Mouse (Mus musculus): ENCODE results near the gene Nectin3. TPM values are rescaled to one million over a fixed set of nuclear protein-coding genes. Genes with fewer than 3 reads are reported as not detected.

Gene Nectin3
- polyA plus RNA-seq, 1 experiment: 29.3 TPM

DNA sequence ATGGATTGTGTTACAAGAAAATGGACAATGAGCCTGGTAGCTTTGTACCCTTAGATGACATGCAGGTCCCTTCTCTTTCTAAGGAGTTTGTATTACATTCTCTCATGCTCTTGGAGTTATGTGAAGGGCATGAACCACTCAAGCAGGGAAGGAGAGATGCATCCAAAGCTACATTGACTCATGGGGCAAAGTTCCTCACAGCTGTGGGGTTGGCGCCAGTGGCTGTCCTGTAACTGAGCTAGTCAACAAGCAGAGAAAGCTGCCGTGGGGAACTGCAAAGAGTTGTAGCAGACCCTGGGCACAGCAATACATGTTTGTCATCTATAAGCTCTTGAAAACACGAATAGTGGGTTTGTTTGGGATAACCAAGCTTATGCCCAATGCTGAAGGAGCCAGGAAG lies 82.1 kb downstream of the Nectin3 start:
- peak; percentile 84 for DNase-seq
- Histone ChIP-seq H3K27me3 (replicated peaks; ENCODE audit: control insufficient read depth, insufficient read depth, low read length) (no peaks in the 10 kb centered on the region), H3K27ac (ENCODE audit: insufficient read depth, low read depth, low read length) (peak overlapping the region; percentile 76), H3K4me3 (ENCODE audit: insufficient read depth, low read depth, low read length) (no peak overlapping the region), H3K4me1 (ENCODE audit: control insufficient read depth, insufficient read depth, low read length) (no peaks in the 10 kb centered on the region; the same call in 1 of the 2 replicates), H3K36me3 (ENCODE audit: control insufficient read depth, insufficient read depth, low read length) (no peaks in the 10 kb centered on the region)
- 63% methylated on average over 3 of the region's 3 CpGs for WGBS
- TF ChIP-seq POLR2A (IDR thresholded peaks at IDR 0.05; ENCODE audit: low read depth, low read length): no peak
- TF ChIP-seq CTCF (conservative IDR thresholded peaks at IDR 0.05; ENCODE audit: insufficient read depth, insufficient read length, low read depth, low read length): no peak

- H3K27me3 ChIP-seq (replicated peaks; ENCODE audit: control insufficient read depth, insufficient read depth, low read length): no peaks in the 10 kb centered on the region
- no peak for DNase-seq
- H3K27ac ChIP-seq (ENCODE audit: insufficient read depth, low read depth, low read length): no peak overlapping the region
- H3K36me3 ChIP-seq (ENCODE audit: control insufficient read depth, insufficient read depth, low read length): no peaks in the 10 kb centered on the region
- 87% methylated on average over 3 of the region's 3 CpGs for WGBS
- TF ChIP-seq CTCF (conservative IDR thresholded peaks at IDR 0.05; ENCODE audit: insufficient read depth, insufficient read length, low read depth, low read length): no peak
- no peak for TF ChIP-seq POLR2A (IDR thresholded peaks at IDR 0.05; ENCODE audit: low read depth, low read length)
- peaks cover 9% of the 10 kb centered on the region; the same call in 1 of the 2 replicates for H3K4me1 ChIP-seq (ENCODE audit: control insufficient read depth, insufficient read depth, low read length)
- no peak overlapping the region for H3K4me3 ChIP-seq (ENCODE audit: insufficient read depth, low read depth, low read length)
Measured at GRCm38 (mm10) chr16:46410739-46411057, 87.6 kb downstream of the Nectin3 start.

- TF ChIP-seq POLR2A (IDR thresholded peaks at IDR 0.05; ENCODE audit: low read depth, low read length) (no peak), CTCF (conservative IDR thresholded peaks at IDR 0.05; ENCODE audit: insufficient read depth, insufficient read length, low read depth, low read length) (no peak)
- Histone ChIP-seq H3K4me3 (ENCODE audit: insufficient read depth, low read depth, low read length) (no peak overlapping the region), H3K4me1 (ENCODE audit: control insufficient read depth, insufficient read depth, low read length) (peaks cover 9% of the 10 kb centered on the region; the same call in 1 of the 2 replicates), H3K27me3 (replicated peaks; ENCODE audit: control insufficient read depth, insufficient read depth, low read length) (no peaks in the 10 kb centered on the region), H3K27ac (ENCODE audit: insufficient read depth, low read depth, low read length) (no peak overlapping the region), H3K36me3 (ENCODE audit: control insufficient read depth, insufficient read depth, low read length) (no peaks in the 10 kb centered on the region)
- WGBS: 55% methylated on average over 6 of the region's 6 CpGs
- peak; percentile 52 for DNase-seq
Measured at GRCm38 (mm10) chr16:46410053-46410738, 88.1 kb downstream of the Nectin3 start.

GRCm38 (mm10) chr16:46407997-46408396 lies 90.3 kb downstream of the Nectin3 start:
- TF ChIP-seq CTCF (conservative IDR thresholded peaks at IDR 0.05; ENCODE audit: insufficient read depth, insufficient read length, low read depth, low read length) (no peak), POLR2A (IDR thresholded peaks at IDR 0.05; ENCODE audit: low read depth, low read length) (no peak)
- WGBS: 91% methylated on average over 15 of the region's 15 CpGs
- H3K4me3 ChIP-seq (ENCODE audit: insufficient read depth, low read depth, low read length): no peak overlapping the region
- no peaks in the 10 kb centered on the region for H3K36me3 ChIP-seq (ENCODE audit: control insufficient read depth, insufficient read depth, low read length)
- no peak for DNase-seq
- peaks cover 9% of the 10 kb centered on the region; the same call in 1 of the 2 replicates for H3K4me1 ChIP-seq (ENCODE audit: control insufficient read depth, insufficient read depth, low read length)
- H3K27ac ChIP-seq (ENCODE audit: insufficient read depth, low read depth, low read length): no peak overlapping the region
- no peaks in the 10 kb centered on the region for H3K27me3 ChIP-seq (replicated peaks; ENCODE audit: control insufficient read depth, insufficient read depth, low read length)

- no peaks in the 10 kb centered on the region for H3K36me3 ChIP-seq (ENCODE audit: control insufficient read depth, insufficient read depth, low read length)
- peak overlapping the region; percentile 97 for H3K27ac ChIP-seq (ENCODE audit: insufficient read depth, low read depth, low read length)
- peaks cover 9% of the 10 kb centered on the region; the same call in 1 of the 2 replicates for H3K4me1 ChIP-seq (ENCODE audit: control insufficient read depth, insufficient read depth, low read length)
- H3K4me3 ChIP-seq (ENCODE audit: insufficient read depth, low read depth, low read length): no peak overlapping the region
- H3K27me3 ChIP-seq (replicated peaks; ENCODE audit: control insufficient read depth, insufficient read depth, low read length): no peaks in the 10 kb centered on the region
- 60% methylated on average over 7 of the region's 7 CpGs for WGBS
- peak; percentile 59 for DNase-seq
- TF ChIP-seq POLR2A (IDR thresholded peaks at IDR 0.05; ENCODE audit: low read depth, low read length) (no peak), CTCF (conservative IDR thresholded peaks at IDR 0.05; ENCODE audit: insufficient read depth, insufficient read length, low read depth, low read length) (no peak)
Measured at GRCm38 (mm10) chr16:46406844-46407639, 91.3 kb downstream of the Nectin3 start.

GRCm38 (mm10) chr16:46397945-46398344 lies 100.4 kb downstream of the Nectin3 start:
- no peak for DNase-seq
- no peak for TF ChIP-seq CTCF (conservative IDR thresholded peaks at IDR 0.05; ENCODE audit: insufficient read depth, insufficient read length, low read depth, low read length)
- no peak for TF ChIP-seq POLR2A (IDR thresholded peaks at IDR 0.05; ENCODE audit: low read depth, low read length)
- H3K4me3 ChIP-seq (ENCODE audit: insufficient read depth, low read depth, low read length): no peak overlapping the region
- 84% methylated on average over 4 of the region's 4 CpGs for WGBS
- H3K4me1 ChIP-seq (ENCODE audit: control insufficient read depth, insufficient read depth, low read length): no peaks in the 10 kb centered on the region
- H3K27ac ChIP-seq (ENCODE audit: insufficient read depth, low read depth, low read length): no peak overlapping the region
- peaks cover 3% of the 10 kb centered on the region; the same call in 1 of the 2 replicates for H3K36me3 ChIP-seq (ENCODE audit: control insufficient read depth, insufficient read depth, low read length)
- H3K27me3 ChIP-seq (replicated peaks; ENCODE audit: control insufficient read depth, insufficient read depth, low read length): no peaks in the 10 kb centered on the region

DNA sequence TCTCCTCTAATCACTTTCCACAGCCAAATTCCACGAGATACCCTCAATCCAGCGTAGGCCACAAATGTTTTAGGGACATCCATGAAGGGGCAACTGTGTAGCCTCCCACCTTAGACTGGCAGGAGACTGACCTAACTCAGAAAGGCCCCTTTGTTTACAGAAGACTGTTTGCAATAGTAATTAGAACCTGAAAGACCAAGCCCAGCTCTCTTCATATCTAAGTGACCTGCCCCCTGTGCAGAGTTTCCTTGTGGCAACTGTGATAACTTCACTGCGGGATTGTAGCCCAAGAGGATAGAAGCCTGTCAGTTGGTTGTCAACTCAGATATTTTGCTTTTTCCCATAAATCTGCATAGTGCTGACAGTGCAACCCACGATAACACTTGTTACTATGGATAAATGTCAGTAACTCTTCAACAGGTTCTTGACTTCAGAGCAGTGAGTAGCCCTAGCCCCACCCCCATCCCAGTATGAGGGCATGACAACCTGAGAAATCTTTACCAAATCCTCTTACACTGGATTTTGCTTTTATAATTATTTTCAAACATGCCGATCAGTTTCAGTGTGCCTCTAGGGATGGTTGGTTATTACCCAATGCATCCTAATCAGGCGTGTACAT lies 108.8 kb downstream of the Nectin3 start:
- Histone ChIP-seq H3K27ac (ENCODE audit: insufficient read depth, low read depth, low read length) (no peak overlapping the region), H3K27me3 (replicated peaks; ENCODE audit: control insufficient read depth, insufficient read depth, low read length) (no peaks in the 10 kb centered on the region), H3K4me1 (ENCODE audit: control insufficient read depth, insufficient read depth, low read length) (no peaks in the 10 kb centered on the region; the same call in 1 of the 2 replicates), H3K4me3 (ENCODE audit: insufficient read depth, low read depth, low read length) (no peak overlapping the region), H3K36me3 (ENCODE audit: control insufficient read depth, insufficient read depth, low read length) (peaks cover 1% of the 10 kb centered on the region; the same call in 1 of the 2 replicates)
- no peak for TF ChIP-seq CTCF (conservative IDR thresholded peaks at IDR 0.05; ENCODE audit: insufficient read depth, insufficient read length, low read depth, low read length)
- no peak for TF ChIP-seq POLR2A (IDR thresholded peaks at IDR 0.05; ENCODE audit: low read depth, low read length)
- WGBS: 86% methylated on average over 6 of the region's 6 CpGs
- DNase-seq: no peak
